Mouse (Mus musculus) myocyte (in vitro differentiated cells): ENCODE measurements around the gene Ppp1r3g. TPM values are rescaled to one million over a fixed set of nuclear protein-coding genes. Genes with fewer than 3 reads are reported as not detected.

Experiments used
- H3K27me3 ChIP-seq: one replicate; pipeline ENCODE4 v1.6.1; 2011; ENCODE audit not compliant: control insufficient read depth, insufficient read depth, insufficient read length
- H3K36me3 ChIP-seq: one replicate; pipeline ENCODE4 v1.6.1; 2011; ENCODE audit not compliant: control insufficient read depth, insufficient read depth
- H3K4me2 ChIP-seq: one replicate; pipeline ENCODE4 v1.6.1; 2011; ENCODE audit warnings: low read depth, control low read depth
- H3K4me3 ChIP-seq: one replicate; pipeline ENCODE4 v1.5.1; 2011; ENCODE audit warnings: mild to moderate bottlenecking, control low read depth, moderate library complexity
- H3K79me2 ChIP-seq: one replicate; pipeline ENCODE4 v1.6.1; 2011; ENCODE audit not compliant: control insufficient read depth, insufficient read depth
- H3ac ChIP-seq: one replicate; pipeline ENCODE4 v1.6.1; 2011; ENCODE audit not compliant: control insufficient read depth, insufficient read length
- CEBPB ChIP-seq: IDR thresholded peaks from 2 replicates; pipeline ENCODE4 v1.6.1; 2011; ENCODE audit warnings: mild to moderate bottlenecking, moderate library complexity; ENCODE audit not compliant: poor library complexity, insufficient read depth, severe bottlenecking
- E2F4 ChIP-seq: IDR thresholded peaks from one replicate; pipeline ENCODE4 v1.6.1; 2011; ENCODE audit warnings: mild to moderate bottlenecking, control low read depth, moderate library complexity; ENCODE audit not compliant: insufficient read depth
- MAX ChIP-seq: IDR thresholded peaks from one replicate; pipeline ENCODE4 v1.6.1; 2011; ENCODE audit warnings: low read depth, mild to moderate bottlenecking, control low read depth
- MYOD1 ChIP-seq, 3 experiments: IDR thresholded peaks; one replicate each; pipeline ENCODE4 v1.6.1; 2011; ENCODE audit warnings: control low read depth in 2 of 3, low read depth in 2 of 3, mild to moderate bottlenecking in 2 of 3, moderate library complexity in 1 of 3; ENCODE audit not compliant: insufficient read length in 2 of 3, control insufficient read depth in 1 of 3
- MYOG ChIP-seq, 3 experiments: IDR thresholded peaks; one replicate each; pipeline ENCODE4 v1.6.1; 2011; ENCODE audit warnings: control low read depth in 2 of 3, low read depth in 2 of 3, mild to moderate bottlenecking in 2 of 3; ENCODE audit not compliant: insufficient read length in 2 of 3, control insufficient read depth in 1 of 3, insufficient read depth in 1 of 3
- POLR2A ChIP-seq: IDR thresholded peaks from one replicate; pipeline ENCODE4 v1.6.1; 2011; ENCODE audit warnings: low read depth, mild to moderate bottlenecking, control low read depth, moderate library complexity; ENCODE audit not compliant: insufficient read length
- POLR2AphosphoS2 ChIP-seq: IDR thresholded peaks from one replicate; pipeline ENCODE4 v1.6.1; 2011; ENCODE audit warnings: low read depth, control low read depth; ENCODE audit not compliant: insufficient read length
- REST ChIP-seq: IDR thresholded peaks from one replicate; pipeline ENCODE4 v1.6.1; 2011; ENCODE audit warnings: mild to moderate bottlenecking, control low read depth, moderate library complexity; ENCODE audit not compliant: insufficient read depth, insufficient read length
- SRF ChIP-seq: IDR thresholded peaks from one replicate; pipeline ENCODE4 v1.6.1; 2011; ENCODE audit warnings: low read depth; ENCODE audit not compliant: control insufficient read depth, insufficient read length
- TCF12 ChIP-seq: IDR thresholded peaks from one replicate; pipeline ENCODE4 v1.6.1; 2011; ENCODE audit warnings: mild to moderate bottlenecking, control low read depth; ENCODE audit not compliant: poor library complexity, insufficient read depth, severe bottlenecking
- TCF3 ChIP-seq: IDR thresholded peaks from one replicate; pipeline ENCODE4 v1.6.1; 2011; ENCODE audit warnings: low read depth, control low read depth; ENCODE audit not compliant: insufficient read length
- USF1 ChIP-seq: IDR thresholded peaks from one replicate; pipeline ENCODE4 v1.6.1; 2011; ENCODE audit warnings: low read depth, mild to moderate bottlenecking, control low read depth, moderate library complexity
- polyA plus RNA-seq: library from polyadenylated mRNA; unstranded; fragments of >200 nt; fragmentation: generic; extraction: Trizol; gene quantifications from one replicate; pipeline ENCODE4 v1.2.1, GENCODE M21; 2012; ENCODE audit warnings: missing spikeins

Gene Ppp1r3g
- not detected for polyA plus RNA-seq

DNA sequence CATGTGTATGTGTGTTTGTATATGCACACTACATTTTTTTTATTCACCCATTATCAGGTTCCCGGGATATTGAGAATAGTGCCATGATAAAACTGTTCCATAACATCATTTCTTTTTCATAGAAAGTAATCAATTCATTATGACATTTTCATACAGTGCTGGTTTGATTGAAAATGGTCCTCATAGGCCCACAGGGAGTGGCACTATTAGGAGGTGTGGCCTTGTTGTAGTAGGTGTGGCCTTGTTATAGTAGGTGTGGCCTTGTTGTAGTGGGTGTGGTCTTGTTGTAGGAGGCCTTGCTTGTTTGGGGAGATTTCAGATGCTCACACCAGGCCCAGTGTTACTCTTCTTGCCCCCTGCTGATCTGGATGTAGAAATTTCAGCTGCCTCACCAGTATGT lies at the start of gene Ppp1r3g:
Gene Ppp1r3g (plus strand): TSS at position 301 of the 400 bp plus-strand sequence.
- H3K79me2 ChIP-seq, result no peaks in the 10 kb centered on the region
- no peak within 1 kb of the TSS for H3K4me3 ChIP-seq
- TF ChIP-seq SRF (no peak), TCF12 (no peak), REST (no peak), USF1 (no peak), POLR2A (no peak), MYOD1 (IDR thresholded peaks at IDR 0.05; ENCODE audit: control insufficient read depth in 1 of 3, insufficient read length in 2 of 3, low read depth in 2 of 3) (no peak), TCF3 (no peak), MAX (no peak), E2F4 (no peak), CEBPB (no peak), MYOG (IDR thresholded peaks at IDR 0.05; ENCODE audit: control insufficient read depth in 1 of 3, insufficient read depth in 1 of 3, insufficient read length in 2 of 3, low read depth in 2 of 3) (no peak), POLR2AphosphoS2 (no peak)
- no peak within 1 kb of the TSS for H3ac ChIP-seq
- H3K4me2 ChIP-seq, result no peak within 1 kb of the TSS
- H3K36me3 ChIP-seq, result no peaks in the 10 kb centered on the region
- no peaks in the 10 kb centered on the region for H3K27me3 ChIP-seq

DNA sequence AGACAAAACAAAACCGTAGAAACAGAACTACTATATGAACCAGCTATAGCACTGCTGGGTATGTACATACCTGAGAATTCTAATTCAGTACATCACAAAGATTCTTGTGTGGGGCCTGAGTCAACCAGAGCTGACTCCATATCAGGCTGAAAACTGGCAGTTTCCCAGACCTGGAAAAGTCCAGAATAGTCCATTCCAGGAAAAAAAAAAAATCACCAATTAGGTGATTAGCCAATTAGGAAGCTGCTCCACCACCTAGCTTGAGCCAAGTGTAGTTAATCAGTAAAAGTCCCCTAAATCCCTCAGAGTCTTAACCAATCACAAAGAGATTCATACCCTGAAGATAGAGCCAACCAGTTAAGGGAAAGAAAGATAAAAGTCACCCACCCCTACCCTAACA lies 47.2 kb upstream of the Ppp1r3g start:
- Histone ChIP-seq H3ac (no peak overlapping the region), H3K4me2 (no peak overlapping the region), H3K36me3 (no peaks in the 10 kb centered on the region), H3K79me2 (no peaks in the 10 kb centered on the region), H3K27me3 (no peaks in the 10 kb centered on the region), H3K4me3 (no peak overlapping the region)
- TF ChIP-seq TCF12 (no peak), SRF (no peak), E2F4 (no peak), REST (no peak), POLR2A (no peak), MYOD1 (IDR thresholded peaks at IDR 0.05; ENCODE audit: control insufficient read depth in 1 of 3, insufficient read length in 2 of 3, low read depth in 2 of 3) (no peak), USF1 (no peak), POLR2AphosphoS2 (no peak), CEBPB (no peak), MYOG (IDR thresholded peaks at IDR 0.05; ENCODE audit: control insufficient read depth in 1 of 3, insufficient read depth in 1 of 3, insufficient read length in 2 of 3, low read depth in 2 of 3) (no peak), TCF3 (no peak), MAX (no peak)

DNA sequence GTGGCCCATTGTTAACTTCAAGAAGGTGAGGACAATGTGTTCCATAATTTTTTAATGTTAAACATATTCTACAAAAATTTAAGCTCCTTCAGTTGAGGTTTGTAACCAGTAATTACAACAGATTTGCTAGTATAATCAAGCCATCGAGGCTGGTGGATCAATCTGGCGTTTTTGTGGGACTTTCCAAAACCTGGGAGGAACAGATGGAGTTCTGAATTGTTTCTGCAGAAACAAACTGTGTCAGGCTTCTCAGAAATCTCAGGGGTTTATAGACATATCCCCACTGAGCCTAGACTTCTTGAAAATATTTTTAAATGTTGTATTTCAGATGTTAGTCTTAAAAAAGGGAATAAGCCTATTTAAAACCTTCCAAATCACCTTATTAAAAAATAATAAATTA lies 20.6 kb upstream of the Ppp1r3g start:
- Histone ChIP-seq H3K79me2 (no peaks in the 10 kb centered on the region), H3K36me3 (no peaks in the 10 kb centered on the region), H3K27me3 (no peaks in the 10 kb centered on the region), H3K4me2 (no peak overlapping the region), H3ac (no peak overlapping the region), H3K4me3 (no peak overlapping the region)
- TF ChIP-seq TCF3 (no peak), USF1 (no peak), TCF12 (no peak), POLR2AphosphoS2 (no peak), REST (no peak), MAX (no peak), MYOD1 (IDR thresholded peaks at IDR 0.05; ENCODE audit: control insufficient read depth in 1 of 3, insufficient read length in 2 of 3, low read depth in 2 of 3) (no peak), SRF (no peak), E2F4 (no peak), POLR2A (no peak), CEBPB (no peak), MYOG (IDR thresholded peaks at IDR 0.05; ENCODE audit: control insufficient read depth in 1 of 3, insufficient read depth in 1 of 3, insufficient read length in 2 of 3, low read depth in 2 of 3) (no peak)

DNA sequence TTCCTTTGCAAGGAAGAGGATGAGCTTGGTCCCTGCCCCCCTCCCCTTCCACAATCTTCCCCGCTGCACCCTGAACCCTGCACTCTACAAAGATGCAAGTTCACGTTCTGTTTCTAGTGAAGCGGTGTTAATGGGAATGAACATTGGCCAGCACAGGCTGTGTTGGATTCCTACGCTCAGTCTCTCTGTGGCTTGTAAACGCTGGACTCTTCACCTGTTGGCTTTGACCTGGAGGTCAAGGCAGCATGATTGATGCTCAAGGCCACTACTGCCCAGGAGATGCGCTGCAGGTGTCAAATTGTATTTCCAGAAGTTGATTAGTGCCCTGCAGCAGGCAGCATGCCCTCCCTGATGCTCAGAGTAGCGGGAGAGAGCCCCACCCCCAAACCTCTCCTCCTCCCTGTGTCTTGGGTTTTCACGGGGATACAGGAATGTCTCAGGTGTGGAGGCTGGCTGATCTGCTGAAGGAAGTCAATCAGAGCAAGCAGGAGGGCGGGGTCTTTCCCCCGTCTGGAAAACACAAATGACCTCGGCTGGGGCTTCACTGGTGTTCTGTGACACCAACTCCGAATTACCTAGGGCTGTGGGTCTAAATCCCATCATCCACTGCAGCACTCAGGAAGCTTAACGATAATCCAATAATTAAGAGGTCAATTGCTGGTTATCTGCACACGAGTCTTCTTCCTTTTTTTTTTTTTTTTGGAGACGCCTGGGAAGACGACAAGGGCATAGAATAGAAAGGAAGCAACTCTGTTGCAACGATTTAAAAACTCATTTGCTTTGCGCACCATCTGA lies 18.6 kb upstream of the Ppp1r3g start:
- Histone ChIP-seq H3K4me2 (no peak overlapping the region), H3K79me2 (no peaks in the 10 kb centered on the region), H3K4me3 (no peak overlapping the region), H3ac (no peak overlapping the region), H3K36me3 (no peaks in the 10 kb centered on the region), H3K27me3 (no peaks in the 10 kb centered on the region)
- TF ChIP-seq MYOD1 (IDR thresholded peaks at IDR 0.05; ENCODE audit: control insufficient read depth in 1 of 3, insufficient read length in 2 of 3, low read depth in 2 of 3) (no peak), POLR2A (no peak), CEBPB (no peak), E2F4 (no peak), MYOG (IDR thresholded peaks at IDR 0.05; ENCODE audit: control insufficient read depth in 1 of 3, insufficient read depth in 1 of 3, insufficient read length in 2 of 3, low read depth in 2 of 3) (no peak), REST (no peak), TCF3 (no peak), USF1 (no peak), POLR2AphosphoS2 (no peak), SRF (no peak), TCF12 (no peak), MAX (no peak)
